Mouse (Mus musculus): ENCODE measurements at regions not wholly inside any gene's neighbourhood (a gene's known extent, or its start where the extent isn't known, plus 50 kb on each side); places are given as distances from the start of the nearest gene placed in this dataset.

- peak; percentile 3 to 11 for DNase-seq (ENCODE audit: low spot score in 2 of 2)
These were observed 54.8 kb downstream of the G6pd2 start for GRCm38 (mm10) chr5:61863426-61863825.

Measured in right cerebral cortex, adult 2 months (tissue).